Mouse (Mus musculus) forebrain, embryonic 15.5 days (tissue): ENCODE data around the gene Atp8a2. TPM values are rescaled to one million over a fixed set of nuclear protein-coding genes. Genes with fewer than 3 reads are reported as not detected.

Experiments used
- ATAC-seq: fragments of 200-750 bp; cut with Nextera tagmentation; replicated peaks from 2 replicates; pipeline ENCODE4 v1.8.0; 2017; ENCODE audit warnings: mild to moderate bottlenecking, moderate TSS enrichment, moderate library complexity
- H3K27ac ChIP-seq: fragments of 300-500 bp; sonication (generic); replicated peaks from 2 replicates; pipeline ENCODE4 v1.5.1; 2015; ENCODE audit warnings: mild to moderate bottlenecking, inconsistent platforms
- H3K27me3 ChIP-seq: fragments of 300-500 bp; sonication (generic); 2 replicates; pipeline ENCODE4 v1.6.1; 2015; ENCODE audit warnings: inconsistent platforms
- H3K36me3 ChIP-seq: fragments of 300-500 bp; sonication (generic); 2 replicates; pipeline ENCODE4 v1.6.1; 2015; ENCODE audit warnings: mild to moderate bottlenecking, inconsistent platforms
- H3K4me1 ChIP-seq: fragments of 300-500 bp; sonication (generic); 2 replicates; pipeline ENCODE4 v1.6.1; 2015; ENCODE audit warnings: inconsistent platforms
- H3K4me2 ChIP-seq: fragments of 300-500 bp; sonication (generic); replicated peaks from 2 replicates; pipeline ENCODE4 v1.6.1; 2015; ENCODE audit warnings: mild to moderate bottlenecking, inconsistent platforms
- H3K4me3 ChIP-seq: fragments of 300-500 bp; sonication (generic); 2 replicates; pipeline ENCODE4 v1.5.1; 2015; ENCODE audit warnings: mild to moderate bottlenecking, inconsistent platforms
- H3K9ac ChIP-seq: fragments of 300-500 bp; sonication (generic); replicated peaks from 2 replicates; pipeline ENCODE4 v1.6.1; 2015; ENCODE audit warnings: mild to moderate bottlenecking, inconsistent platforms
- H3K9me3 ChIP-seq: fragments of 300-500 bp; sonication (generic); 2 replicates; pipeline ENCODE4 v1.6.1; 2016; ENCODE audit warnings: inconsistent platforms
- WGBS: fragments of 180-500 bp; shearing (Covaris S2); methylation state at CpG from one replicate; pipeline ENCODE4 v1.1.7; 2015; ENCODE audit warnings: mixed read lengths; 5-methylcytosine and 5-hydroxymethylcytosine counted together
- polyA plus RNA-seq: library from polyadenylated mRNA; unstranded; fragments of >200 nt; fragmentation: Nextera tagmentation; extraction: Ambion mirVana; gene quantifications from 2 replicates; pipeline ENCODE4 v1.2.1, GENCODE M21; 2015

The Atp8a2 gene
- polyA plus RNA-seq, 1 experiment from 2014 or later: 31.7 TPM

DNA sequence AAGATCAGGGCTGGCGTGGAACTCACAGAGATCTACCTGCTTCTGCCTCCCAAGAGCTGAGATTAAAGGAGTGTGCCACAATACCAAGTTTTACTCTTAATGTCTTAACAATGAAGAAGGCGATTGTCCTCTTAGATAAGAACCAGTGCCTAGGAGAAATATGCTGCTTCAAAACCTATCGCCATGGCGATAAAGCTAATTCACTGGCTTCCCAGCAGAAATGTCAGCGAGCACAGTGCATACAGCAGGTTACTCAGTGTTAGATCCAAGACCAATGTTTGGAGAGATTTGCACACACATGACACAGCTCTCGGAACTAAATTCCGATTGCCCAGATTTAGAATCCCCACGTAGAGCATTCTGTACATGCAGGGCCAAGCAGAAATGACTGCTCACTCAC lies 114.2 kb downstream of the Atp8a2 start:
- no peak overlapping the region for H3K4me2 ChIP-seq
- no peaks in the 10 kb centered on the region for H3K27me3 ChIP-seq
- no peak overlapping the region for H3K27ac ChIP-seq
- H3K36me3 ChIP-seq: no peaks in the 10 kb centered on the region
- H3K9me3 ChIP-seq: no peaks in the 10 kb centered on the region
- ATAC-seq: no peak
- H3K9ac ChIP-seq: no peak overlapping the region
- peaks cover 9% of the 10 kb centered on the region for H3K4me1 ChIP-seq
- no peak overlapping the region for H3K4me3 ChIP-seq
- 68% methylated on average over 8 of the region's 8 CpGs for WGBS

DNA sequence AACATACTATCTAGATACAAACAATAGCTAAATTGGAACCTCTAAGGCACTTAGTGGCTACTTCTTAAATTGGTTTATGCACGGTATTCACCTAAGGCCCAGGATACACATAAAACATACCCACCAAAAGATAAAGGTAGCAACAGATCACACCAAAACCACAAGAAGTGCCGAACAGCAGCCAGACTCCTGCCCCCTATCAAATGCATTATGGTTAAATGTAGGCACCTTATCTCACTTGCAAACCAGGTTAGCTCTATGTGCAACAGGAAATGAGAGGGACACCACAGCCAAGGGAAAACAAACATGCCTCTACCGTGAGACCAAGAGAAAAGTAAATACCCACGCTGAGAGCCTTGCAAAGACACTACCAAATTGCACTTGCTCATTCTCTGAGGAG lies 124.5 kb downstream of the Atp8a2 start:
- no peak for ATAC-seq
- no peak overlapping the region for H3K4me2 ChIP-seq
- 94% methylated on average over 4 of the region's 4 CpGs for WGBS
- H3K4me1 ChIP-seq: no peaks in the 10 kb centered on the region
- H3K9ac ChIP-seq: no peak overlapping the region
- H3K27ac ChIP-seq: no peak overlapping the region
- no peaks in the 10 kb centered on the region for H3K36me3 ChIP-seq
- no peaks in the 10 kb centered on the region for H3K27me3 ChIP-seq
- no peaks in the 10 kb centered on the region for H3K9me3 ChIP-seq
- no peak overlapping the region for H3K4me3 ChIP-seq

DNA sequence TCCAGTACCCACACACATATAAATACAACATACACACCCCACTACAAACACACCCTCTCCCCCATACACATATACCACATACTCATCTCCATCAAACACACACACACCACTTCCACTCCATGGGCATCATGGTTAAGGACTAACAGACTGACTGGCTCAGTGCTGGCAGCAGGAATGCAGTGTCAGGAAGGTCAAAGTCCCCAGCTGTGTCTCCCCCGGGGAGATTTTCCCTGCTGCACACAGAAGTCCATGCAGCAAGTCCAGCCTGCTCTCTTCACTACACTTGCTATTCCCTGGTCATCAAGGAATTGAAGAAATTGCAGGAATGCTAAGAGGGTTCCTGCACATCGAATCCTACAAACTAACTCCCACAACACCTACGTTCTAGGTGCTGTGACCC lies 131.8 kb downstream of the Atp8a2 start:
- H3K4me3 ChIP-seq: no peak overlapping the region
- 81% methylated on average over 3 of the region's 3 CpGs for WGBS
- no peak overlapping the region for H3K4me2 ChIP-seq
- H3K27ac ChIP-seq: no peak overlapping the region
- no peak for ATAC-seq
- H3K4me1 ChIP-seq: no peaks in the 10 kb centered on the region
- no peak overlapping the region for H3K9ac ChIP-seq
- no peaks in the 10 kb centered on the region for H3K9me3 ChIP-seq
- no peaks in the 10 kb centered on the region for H3K27me3 ChIP-seq
- no peaks in the 10 kb centered on the region for H3K36me3 ChIP-seq

DNA sequence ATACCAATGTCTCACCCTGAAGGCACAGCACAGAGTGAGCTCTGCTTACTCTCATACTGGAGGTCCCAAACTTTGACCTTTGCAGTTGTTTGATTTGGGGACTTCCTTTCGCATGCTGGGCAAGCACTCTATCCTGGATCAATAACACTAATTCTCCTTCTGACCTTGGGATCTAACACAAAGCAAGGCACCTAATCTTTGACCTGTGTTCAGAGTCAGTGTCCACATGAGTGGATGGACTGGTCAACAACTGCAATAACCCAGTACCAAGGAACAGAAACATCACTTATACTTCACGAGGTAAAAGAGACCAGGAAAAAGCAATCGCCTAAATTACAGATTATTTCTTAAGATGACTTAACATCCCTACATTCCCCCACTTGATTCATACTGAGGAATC lies 136.0 kb downstream of the Atp8a2 start:
- Histone ChIP-seq H3K27me3 (no peaks in the 10 kb centered on the region), H3K4me2 (no peak overlapping the region), H3K4me3 (no peak overlapping the region), H3K9ac (no peak overlapping the region), H3K4me1 (no peaks in the 10 kb centered on the region), H3K9me3 (no peaks in the 10 kb centered on the region), H3K36me3 (no peaks in the 10 kb centered on the region), H3K27ac (no peak overlapping the region)
- WGBS: 89% methylated on average over 3 of the region's 3 CpGs
- ATAC-seq: no peak

DNA sequence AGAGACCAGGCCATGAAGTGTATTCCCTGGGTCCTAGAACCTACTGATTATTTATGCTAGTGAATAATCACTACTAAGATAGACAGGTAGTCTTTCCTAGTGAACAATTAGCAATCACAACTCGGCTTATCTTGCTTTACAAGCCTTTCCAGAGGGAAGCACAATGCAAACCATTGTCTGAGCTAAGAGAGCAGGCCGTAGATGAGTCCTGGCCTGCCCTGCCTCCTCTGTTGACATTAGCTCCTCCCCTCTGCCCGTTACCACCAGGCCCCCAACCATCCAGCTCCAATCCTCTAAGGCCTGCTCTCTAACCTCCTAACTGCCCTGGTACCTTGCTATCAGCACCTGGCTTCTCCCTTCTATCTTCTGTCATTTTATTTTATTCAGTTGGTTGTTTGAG lies 138.1 kb downstream of the Atp8a2 start:
- no peaks in the 10 kb centered on the region for H3K9me3 ChIP-seq
- no peak for ATAC-seq
- WGBS: 39% methylated on average over 3 of the region's 3 CpGs
- no peak overlapping the region for H3K4me3 ChIP-seq
- no peak overlapping the region for H3K4me2 ChIP-seq
- H3K9ac ChIP-seq: no peak overlapping the region
- no peak overlapping the region for H3K27ac ChIP-seq
- no peaks in the 10 kb centered on the region for H3K36me3 ChIP-seq
- no peaks in the 10 kb centered on the region for H3K27me3 ChIP-seq
- H3K4me1 ChIP-seq: no peaks in the 10 kb centered on the region

DNA sequence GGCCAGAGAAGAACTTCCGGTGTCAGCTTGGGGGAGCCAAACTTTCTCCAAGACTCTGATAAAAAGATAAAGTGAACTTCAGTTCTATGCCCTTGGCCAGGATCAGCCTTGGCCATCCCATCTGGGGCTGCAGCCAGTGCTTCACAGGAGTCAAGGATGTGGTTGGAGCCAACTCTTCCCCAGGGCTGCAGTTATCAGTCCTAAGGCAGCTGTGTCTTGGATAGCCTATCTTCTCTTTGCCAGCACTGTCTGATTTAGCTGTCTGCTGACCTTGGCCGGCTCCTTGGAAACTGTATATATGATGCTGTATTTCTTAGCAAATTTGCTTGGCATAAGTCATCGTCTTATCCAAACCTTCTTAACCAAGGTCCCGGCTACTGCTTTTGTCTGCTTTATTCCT lies 141.7 kb downstream of the Atp8a2 start:
- 93% methylated on average over 4 of the region's 4 CpGs for WGBS
- ATAC-seq: no peak
- no peak overlapping the region for H3K9ac ChIP-seq
- no peaks in the 10 kb centered on the region for H3K9me3 ChIP-seq
- no peaks in the 10 kb centered on the region for H3K4me1 ChIP-seq
- H3K27ac ChIP-seq: no peak overlapping the region
- H3K36me3 ChIP-seq: no peaks in the 10 kb centered on the region
- no peaks in the 10 kb centered on the region for H3K27me3 ChIP-seq
- no peak overlapping the region for H3K4me3 ChIP-seq
- no peak overlapping the region for H3K4me2 ChIP-seq

DNA sequence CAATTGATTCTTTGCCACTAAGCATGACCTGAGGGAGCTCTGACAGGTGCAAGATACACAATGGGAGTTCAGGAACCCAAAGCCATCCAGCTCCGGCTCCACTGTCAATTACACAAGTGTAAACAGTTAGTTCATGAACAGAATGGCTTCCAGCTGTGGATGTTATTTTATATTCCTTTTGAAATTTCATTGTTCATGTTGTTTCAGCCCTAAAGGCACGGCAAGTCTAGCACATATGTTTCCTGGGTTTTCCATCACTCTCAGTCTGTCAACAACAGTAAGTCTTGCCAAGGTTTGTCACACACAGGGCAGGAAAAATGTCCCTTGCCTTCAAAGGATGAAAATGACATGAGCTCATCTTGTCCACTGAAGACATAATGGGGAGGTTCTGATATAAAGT lies 166.3 kb downstream of the Atp8a2 start:
- H3K27me3 ChIP-seq: no peaks in the 10 kb centered on the region
- H3K9ac ChIP-seq: no peak overlapping the region
- H3K36me3 ChIP-seq: peaks cover 10% of the 10 kb centered on the region; the same call in 1 of the 2 replicates
- no peak overlapping the region for H3K4me2 ChIP-seq
- no peak overlapping the region for H3K4me3 ChIP-seq
- WGBS: 54% methylated on average over 2 of the region's 2 CpGs
- no peak overlapping the region for H3K27ac ChIP-seq
- no peak for ATAC-seq
- H3K4me1 ChIP-seq: no peaks in the 10 kb centered on the region
- H3K9me3 ChIP-seq: no peaks in the 10 kb centered on the region; the same call in 1 of the 2 replicates

DNA sequence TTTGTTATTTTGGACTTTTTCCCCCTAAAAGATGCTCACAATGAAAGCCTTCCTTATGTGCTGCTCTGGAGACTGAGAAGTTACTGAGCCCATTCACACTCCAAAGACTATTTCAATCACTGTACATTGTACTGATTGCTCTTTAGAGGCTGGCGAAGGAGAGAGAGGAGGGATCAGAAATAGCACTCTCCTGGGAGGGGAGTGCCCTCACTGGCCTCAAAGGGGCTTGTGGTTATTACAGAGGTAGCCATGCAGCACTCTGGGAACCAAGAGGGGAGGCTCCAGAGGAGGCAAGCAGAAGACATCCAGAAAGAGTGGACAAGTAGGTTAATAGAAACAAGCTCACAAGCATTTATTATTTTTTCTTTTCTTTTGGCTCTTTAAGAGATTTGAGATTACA lies 169.8 kb downstream of the Atp8a2 start:
- 57% methylated on average over 1 of the region's 1 CpGs for WGBS
- H3K36me3 ChIP-seq: peaks cover 5% of the 10 kb centered on the region; the same call in 1 of the 2 replicates
- no peaks in the 10 kb centered on the region for H3K9me3 ChIP-seq
- H3K4me3 ChIP-seq: no peak overlapping the region
- H3K27me3 ChIP-seq: no peaks in the 10 kb centered on the region
- H3K9ac ChIP-seq: no peak overlapping the region
- no peak overlapping the region for H3K4me2 ChIP-seq
- ATAC-seq: no peak
- no peak overlapping the region for H3K27ac ChIP-seq
- no peaks in the 10 kb centered on the region for H3K4me1 ChIP-seq

DNA sequence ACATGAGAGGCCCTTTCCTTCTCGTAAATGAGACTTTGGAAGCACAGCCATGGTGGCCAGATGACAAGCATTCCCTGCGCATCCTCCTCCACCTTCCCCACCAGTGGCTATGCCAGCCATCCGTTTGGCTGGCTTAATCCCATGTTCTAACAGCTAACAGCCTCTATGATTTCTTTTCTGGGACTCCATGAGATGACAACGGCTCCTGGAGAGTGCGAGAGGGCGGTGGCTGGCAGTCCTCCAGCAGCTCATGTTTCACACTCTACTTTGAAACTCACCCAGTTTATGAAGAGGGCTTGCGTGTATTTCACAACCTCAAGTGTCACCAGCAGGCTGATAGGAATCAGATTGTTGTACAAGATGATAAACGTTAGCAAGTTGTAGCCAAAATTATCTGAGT lies 170.3 kb downstream of the Atp8a2 start:
- ATAC-seq: no peak; the same call in 1 of the 2 replicates
- Histone ChIP-seq H3K4me1 (no peaks in the 10 kb centered on the region), H3K4me2 (no peak overlapping the region), H3K9ac (no peak overlapping the region), H3K4me3 (no peak overlapping the region), H3K27me3 (no peaks in the 10 kb centered on the region), H3K27ac (no peak overlapping the region), H3K36me3 (peaks cover 5% of the 10 kb centered on the region; the same call in 1 of the 2 replicates), H3K9me3 (no peaks in the 10 kb centered on the region)
- 55% methylated on average over 8 of the region's 8 CpGs for WGBS

DNA sequence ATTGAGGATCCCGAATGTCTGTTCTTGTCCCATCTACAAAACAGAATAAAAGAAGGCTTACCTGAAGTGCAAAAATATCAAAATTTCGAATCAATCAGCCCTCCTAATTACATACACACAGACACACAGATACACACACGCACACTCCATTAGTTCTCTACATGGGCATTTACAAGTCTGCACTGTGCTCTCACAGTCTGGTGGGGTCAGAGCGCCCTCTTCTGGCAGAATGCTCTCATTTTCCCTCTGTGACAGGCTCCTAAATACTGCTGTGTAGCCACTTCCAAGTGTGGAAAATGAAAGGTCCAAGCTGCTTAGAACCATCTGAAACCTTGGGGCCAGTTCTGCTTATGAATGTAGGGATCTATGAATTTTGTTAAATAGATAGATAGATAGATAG lies 181.1 kb downstream of the Atp8a2 start:
- no peak overlapping the region for H3K4me3 ChIP-seq
- 27% methylated on average over 4 of the region's 4 CpGs for WGBS
- peak; percentile 99 for ATAC-seq
- no peak overlapping the region for H3K27ac ChIP-seq
- H3K36me3 ChIP-seq: peaks cover 3% of the 10 kb centered on the region; the same call in 1 of the 2 replicates
- H3K4me1 ChIP-seq: no peaks in the 10 kb centered on the region
- no peaks in the 10 kb centered on the region for H3K27me3 ChIP-seq
- H3K9me3 ChIP-seq: no peaks in the 10 kb centered on the region
- no peak overlapping the region for H3K9ac ChIP-seq
- no peak overlapping the region for H3K4me2 ChIP-seq

DNA sequence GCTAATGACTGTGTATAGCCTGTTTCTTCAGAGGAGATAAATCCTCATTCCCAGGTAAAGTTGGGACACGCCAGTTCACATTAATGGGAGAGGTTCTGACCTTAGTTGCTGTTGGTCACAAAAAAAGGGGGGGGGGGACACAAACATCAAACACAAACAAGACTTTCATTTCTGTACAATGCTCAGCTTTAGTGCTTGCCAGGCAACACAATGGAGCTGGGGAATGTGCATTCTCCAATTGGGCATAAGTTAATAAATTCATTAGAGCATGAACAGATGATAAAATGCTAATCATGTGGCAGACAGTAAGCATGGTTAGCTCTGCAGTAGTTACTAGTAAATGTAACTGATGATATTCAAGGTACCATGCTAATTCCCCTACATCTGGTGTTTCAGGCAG lies 195.2 kb downstream of the Atp8a2 start:
- peaks cover 8% of the 10 kb centered on the region; the same call in 1 of the 2 replicates for H3K36me3 ChIP-seq
- ATAC-seq: no peak
- no peak overlapping the region for H3K27ac ChIP-seq
- no peaks in the 10 kb centered on the region for H3K4me1 ChIP-seq
- H3K27me3 ChIP-seq: no peaks in the 10 kb centered on the region
- no peaks in the 10 kb centered on the region for H3K9me3 ChIP-seq
- WGBS: 73% methylated on average over 1 of the region's 1 CpGs
- H3K4me3 ChIP-seq: no peak overlapping the region
- H3K9ac ChIP-seq: no peak overlapping the region
- no peak overlapping the region for H3K4me2 ChIP-seq

DNA sequence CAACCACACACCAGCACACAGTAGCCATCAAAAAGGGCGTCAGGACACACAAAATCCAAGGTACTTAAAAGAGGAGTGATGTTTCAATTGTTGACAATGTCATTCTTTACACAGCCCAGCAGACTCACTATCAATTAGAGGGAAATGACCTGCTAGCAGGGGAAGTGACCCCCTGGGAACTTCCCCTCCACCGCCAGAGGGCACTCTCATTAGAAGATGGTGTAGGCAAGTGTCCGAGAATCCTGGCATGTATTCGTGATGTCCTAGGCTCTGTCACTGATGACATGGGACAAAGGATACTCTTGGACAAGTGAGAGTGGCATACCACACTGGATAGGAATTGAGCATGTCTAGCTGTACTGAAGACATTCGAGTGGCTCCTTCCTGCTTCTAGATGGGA lies 208.1 kb downstream of the Atp8a2 start:
- 67% methylated on average over 5 of the region's 5 CpGs for WGBS
- H3K9me3 ChIP-seq: no peaks in the 10 kb centered on the region

DNA sequence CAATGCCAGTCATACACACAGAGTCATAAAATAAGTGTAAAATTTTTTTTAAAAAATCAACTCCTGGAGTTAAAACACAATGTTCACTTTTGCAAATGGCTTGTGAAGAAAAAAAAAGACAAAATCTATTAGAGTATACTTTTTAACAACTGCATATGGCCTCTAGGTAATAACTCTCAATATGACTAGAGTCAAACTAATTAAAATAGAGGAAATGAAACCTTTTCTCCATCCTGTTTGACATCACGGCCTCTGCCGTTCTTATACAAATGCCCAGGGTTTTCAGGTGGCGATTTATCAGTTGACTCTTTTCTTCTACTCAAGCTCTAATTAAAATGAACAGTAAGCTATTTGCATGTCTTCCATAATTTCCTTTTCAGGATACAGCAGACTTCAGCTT lies 209.0 kb downstream of the Atp8a2 start:
- no peak for ATAC-seq
- no peaks in the 10 kb centered on the region for H3K9me3 ChIP-seq
- no peaks in the 10 kb centered on the region for H3K27me3 ChIP-seq
- no peaks in the 10 kb centered on the region for H3K4me1 ChIP-seq
- H3K4me3 ChIP-seq: no peak overlapping the region
- no peak overlapping the region for H3K4me2 ChIP-seq
- no peak overlapping the region for H3K9ac ChIP-seq
- H3K36me3 ChIP-seq: no peaks in the 10 kb centered on the region
- H3K27ac ChIP-seq: no peak overlapping the region
- 80% methylated on average over 3 of the region's 3 CpGs for WGBS

More for the DNA sequence above, 208.1 kb downstream of the Atp8a2 start:
- Histone ChIP-seq H3K4me3 (no peak overlapping the region), H3K4me2 (no peak overlapping the region), H3K27ac (no peak overlapping the region), H3K36me3 (no peaks in the 10 kb centered on the region), H3K27me3 (no peaks in the 10 kb centered on the region), H3K4me1 (no peaks in the 10 kb centered on the region), H3K9ac (no peak overlapping the region)
- no peak for ATAC-seq
